Mouse (Mus musculus) urinary bladder, postnatal 0 days (tissue): Measurements from ENCODE around the gene Vps72. TPM values are rescaled to one million over a fixed set of nuclear protein-coding genes. Genes with fewer than 3 reads are reported as not detected.

Experiments
- microRNA-seq: library from miRNA; unstranded; fragments of <30 nt; microRNA quantifications from one replicate; pipeline ENCODE4, GENCODE M21; 2016
- polyA plus RNA-seq: library from polyadenylated mRNA; unstranded; fragments of >200 nt; fragmentation: Nextera tagmentation; extraction: Ambion mirVana; gene quantifications from 2 replicates; pipeline ENCODE4 v1.2.1, GENCODE M21; 2015

The Vps72 gene
- 55.1 and 64.5 TPM in 2 replicates for polyA plus RNA-seq

GRCm38 (mm10) chr3:95110911-95111726, at the start of gene Vps72:
TSS of gene Vps72 (plus strand) at chr3:95111022.

GRCm38 (mm10) chr3:95106338-95107117, 4.3 kb upstream of the Vps72 start, which contains the start of gene Pip5k1a:
TSS of gene Pip5k1a (minus strand) at chr3:95106930.

GRCm38 (mm10) chr3:95124246-95124645, 13.4 kb downstream of the Vps72 start, which contains the start of gene Tmod4:
TSS of gene Tmod4 (plus strand) at chr3:95124476.

GRCm38 (mm10) chr3:95133680-95134101, 22.9 kb downstream of the Vps72 start, which contains the start of the genes Scnm1 and Lysmd1:
TSS of gene Scnm1 (minus strand) at chr3:95134011.
TSS of gene Lysmd1 (plus strand) at chr3:95134088.

GRCm38 (mm10) chr3:95141952-95142616, 31.3 kb downstream of the Vps72 start, which contains the start of gene Tnfaip8l2:
TSS of gene Tnfaip8l2 (minus strand) at chr3:95142360.

GRCm38 (mm10) chr3:95159987-95160963, 49.5 kb downstream of the Vps72 start, which contains the start of gene Sema6c:
TSS of gene Sema6c (plus strand) at chr3:95160457.

Small RNA genes within 50 kb of the gene (microRNA-seq; reads per million reads assigned to microRNA genes)
- gene Mir8099-1, result not detected

Other genes starting within 250 kb of the Vps72 start
- gene Psmb4, start 224.1 kb upstream of the Vps72 start, polyA plus RNA-seq, result 224 and 256 TPM in 2 replicates
- gene Selenbp1, start 178.0 kb upstream of the Vps72 start, polyA plus RNA-seq, result 33.3 and 38.8 TPM in 2 replicates
- 2.5 TPM in 2 replicates for gene Rfx5, start 156.9 kb upstream of the Vps72 start, polyA plus RNA-seq
- 16.9 and 20.8 TPM in 2 replicates for gene Pi4kb, start 136.3 kb upstream of the Vps72 start, polyA plus RNA-seq
- 10.1 and 10.3 TPM in 2 replicates for gene Zfp687, start 95.6 kb upstream of the Vps72 start, polyA plus RNA-seq
- gene Psmd4, start 68.4 kb upstream of the Vps72 start, polyA plus RNA-seq, result 173 and 183 TPM in 2 replicates
- gene Pip5k1a, start 4.1 kb upstream of the Vps72 start, polyA plus RNA-seq, result 15.7 and 18.3 TPM in 2 replicates
- gene Tmod4, start 13.5 kb downstream of the Vps72 start, polyA plus RNA-seq, result 0.53 and 0.96 TPM in 2 replicates
- 31.7 and 43.2 TPM in 2 replicates for gene Scnm1, start 23.0 kb downstream of the Vps72 start, polyA plus RNA-seq
- gene Lysmd1, start 23.1 kb downstream of the Vps72 start, polyA plus RNA-seq, result 7.1 and 8.2 TPM in 2 replicates
- gene Tnfaip8l2, start 31.3 kb downstream of the Vps72 start, polyA plus RNA-seq, result 5.4 and 12.3 TPM in 2 replicates
- gene Sema6c, start 49.4 kb downstream of the Vps72 start, polyA plus RNA-seq, result 0.99 and 1.9 TPM in 2 replicates
- 3.8 and 4.0 TPM in 2 replicates for gene Gabpb2, start 106.9 kb downstream of the Vps72 start, polyA plus RNA-seq
- gene Cdc42se1, start 117.7 kb downstream of the Vps72 start, polyA plus RNA-seq, result 66.3 and 71.6 TPM in 2 replicates
- gene Mllt11, start 121.1 kb downstream of the Vps72 start, polyA plus RNA-seq, result 4.9 and 5.8 TPM in 2 replicates
- gene Gm128, start 130.6 kb downstream of the Vps72 start, polyA plus RNA-seq, result 0.28 and 0.31 TPM in 2 replicates
- 5.2 and 6.8 TPM in 2 replicates for gene Bnipl, start 140.2 kb downstream of the Vps72 start, polyA plus RNA-seq
- 42.4 and 43.8 TPM in 2 replicates for gene Mindy1, start 170.3 kb downstream of the Vps72 start, polyA plus RNA-seq
- gene Prune1, start 171.1 kb downstream of the Vps72 start, polyA plus RNA-seq, result 13.8 and 14.0 TPM in 2 replicates
- 6.6 and 9.3 TPM in 2 replicates for gene Anxa9, start 196.2 kb downstream of the Vps72 start, polyA plus RNA-seq
- gene Cers2, start 203.8 kb downstream of the Vps72 start, polyA plus RNA-seq, result 108 and 111 TPM in 2 replicates
- 11.0 and 12.2 TPM in 2 replicates for gene Setdb1, start 246.2 kb downstream of the Vps72 start, polyA plus RNA-seq